Mouse (Mus musculus): ENCODE results near the gene Mtif3.

Mtif3 gene

DNA sequence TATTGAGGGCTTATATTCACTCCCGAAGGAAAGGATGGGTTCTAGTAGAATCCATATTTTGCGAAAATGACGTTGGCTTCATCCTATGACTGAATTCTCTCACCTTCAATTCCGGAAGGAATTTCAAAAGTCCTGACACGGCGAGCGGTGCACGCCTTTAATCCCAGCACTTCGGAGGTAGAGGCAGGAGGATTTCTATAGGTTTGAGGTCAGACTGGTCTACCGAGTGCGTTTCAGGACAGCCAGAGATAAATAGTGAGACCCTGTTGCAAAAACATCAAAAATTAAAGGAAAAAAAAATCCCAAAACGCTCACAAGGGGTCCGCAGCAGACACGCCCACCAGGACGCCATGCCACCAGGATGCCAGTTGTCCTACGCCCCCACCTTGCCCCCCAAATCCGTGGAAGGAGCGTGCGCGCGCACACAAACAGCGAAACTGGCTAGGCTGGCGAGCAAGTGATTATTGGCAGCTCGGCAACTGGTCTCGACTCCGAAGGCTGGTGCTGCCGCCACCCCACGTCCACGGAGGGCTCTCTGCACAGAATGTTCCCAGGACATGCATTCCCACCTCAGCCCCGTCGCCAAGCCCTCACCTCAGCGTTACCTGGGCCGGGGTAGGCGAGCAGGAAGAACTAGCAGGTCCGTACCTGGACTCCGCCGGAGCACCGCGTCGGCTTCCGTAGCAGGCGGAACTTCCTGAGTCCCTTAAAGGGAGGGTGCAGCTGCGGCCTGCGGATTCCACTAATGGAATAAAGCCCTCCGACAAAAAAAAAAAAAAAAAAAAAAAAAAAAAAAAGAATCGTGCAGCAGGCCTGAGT, at the start of gene Mtif3:
TSS of gene Mtif3 (minus strand) at position 683 of the 819 bp plus-strand sequence.
- peak; percentile 89 for DNase-seq

DNA sequence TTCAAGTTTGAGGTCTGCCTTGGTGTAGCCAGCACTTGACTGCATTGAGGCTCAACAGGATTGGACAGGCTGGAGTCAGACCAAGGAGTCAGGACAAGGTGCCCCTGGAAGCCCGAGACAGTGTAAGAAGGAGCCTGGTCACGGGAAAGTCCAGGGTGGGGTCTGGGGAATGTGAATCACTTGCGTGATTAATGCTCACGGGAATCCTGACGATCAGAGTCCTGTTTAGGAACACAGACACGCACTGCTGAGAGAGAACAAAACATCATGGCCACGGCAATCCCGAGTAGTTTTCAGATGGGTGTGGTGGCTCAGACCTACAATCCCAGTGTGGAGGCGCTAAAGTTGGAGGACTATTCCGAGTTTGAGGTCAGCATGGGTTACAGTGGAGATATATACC, 47.7 kb upstream of the Mtif3 start:
- no peak for DNase-seq

- no peak for DNase-seq
These were observed 39.7 kb upstream of the Mtif3 start for GRCm38 (mm10) chr5:147003303-147003702.

DNA sequence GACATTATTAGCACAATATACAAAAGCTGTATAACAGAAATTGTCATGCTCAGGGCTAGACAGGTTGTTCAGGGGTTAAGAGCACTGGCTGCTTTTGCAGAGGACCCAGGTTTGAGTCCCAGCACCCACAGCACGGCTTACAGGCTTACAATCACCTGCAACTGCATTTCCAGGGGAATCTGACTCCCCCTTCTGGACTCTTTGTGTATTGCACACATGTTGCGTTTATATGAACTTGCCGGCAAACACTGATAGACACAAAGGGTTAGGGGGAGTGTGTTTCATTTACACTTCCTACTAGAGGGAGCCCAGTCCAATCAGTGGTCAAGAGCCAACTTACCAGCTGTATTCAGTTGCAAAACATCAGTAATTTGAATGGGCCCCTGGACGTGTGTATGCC, 37.7 kb upstream of the Mtif3 start:
- no peak for DNase-seq

DNA sequence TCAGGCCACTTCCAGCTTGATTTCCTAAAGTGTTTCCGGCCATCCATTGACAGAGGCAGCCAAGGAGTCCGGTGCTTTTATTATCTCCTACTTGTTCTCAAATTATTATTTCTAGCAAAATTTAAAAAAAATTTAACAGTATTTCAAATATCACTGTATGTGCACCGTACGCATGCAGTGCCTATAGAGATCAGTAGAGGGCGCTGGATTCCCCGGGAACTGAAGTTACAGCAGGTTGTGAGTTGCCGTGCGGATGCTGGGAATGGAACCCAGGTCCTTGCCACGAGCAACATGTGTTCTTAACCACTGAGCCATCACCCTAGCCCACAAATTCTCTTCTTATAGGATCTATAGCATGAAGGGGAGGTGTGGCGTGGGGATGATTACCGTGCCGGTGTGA, 35.2 kb upstream of the Mtif3 start:
- DNase-seq = no peak

- no peak for DNase-seq
These were observed 33.2 kb upstream of the Mtif3 start for GRCm38 (mm10) chr5:146996812-146997211.

GRCm38 (mm10) chr5:146994973-146995372, 31.4 kb upstream of the Mtif3 start:
- no peak for DNase-seq

- no peak for DNase-seq
These were observed 29.9 kb upstream of the Mtif3 start for GRCm38 (mm10) chr5:146993509-146993908.

DNA sequence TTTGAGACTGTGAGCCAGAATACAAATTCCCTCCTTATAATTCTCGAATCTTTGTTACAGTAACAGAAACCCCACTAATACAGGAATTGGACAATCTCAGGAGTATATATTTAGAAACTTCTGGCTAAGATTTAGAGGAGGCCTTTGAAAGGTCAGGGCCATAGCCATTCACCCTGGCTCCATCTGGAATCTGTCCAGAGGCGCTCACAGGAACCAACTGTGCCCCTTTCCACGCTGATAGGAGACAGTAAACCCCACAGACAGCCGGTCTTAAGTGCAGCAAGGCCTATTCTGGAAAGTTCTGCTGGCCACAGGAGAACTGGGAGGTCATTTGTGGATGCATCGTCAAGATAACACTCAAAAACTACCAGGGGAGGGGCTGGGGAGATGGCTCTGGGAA, 25.5 kb upstream of the Mtif3 start:
- no peak for DNase-seq

GRCm38 (mm10) chr5:146987588-146987987, 24.0 kb upstream of the Mtif3 start:
- DNase-seq = no peak

DNA sequence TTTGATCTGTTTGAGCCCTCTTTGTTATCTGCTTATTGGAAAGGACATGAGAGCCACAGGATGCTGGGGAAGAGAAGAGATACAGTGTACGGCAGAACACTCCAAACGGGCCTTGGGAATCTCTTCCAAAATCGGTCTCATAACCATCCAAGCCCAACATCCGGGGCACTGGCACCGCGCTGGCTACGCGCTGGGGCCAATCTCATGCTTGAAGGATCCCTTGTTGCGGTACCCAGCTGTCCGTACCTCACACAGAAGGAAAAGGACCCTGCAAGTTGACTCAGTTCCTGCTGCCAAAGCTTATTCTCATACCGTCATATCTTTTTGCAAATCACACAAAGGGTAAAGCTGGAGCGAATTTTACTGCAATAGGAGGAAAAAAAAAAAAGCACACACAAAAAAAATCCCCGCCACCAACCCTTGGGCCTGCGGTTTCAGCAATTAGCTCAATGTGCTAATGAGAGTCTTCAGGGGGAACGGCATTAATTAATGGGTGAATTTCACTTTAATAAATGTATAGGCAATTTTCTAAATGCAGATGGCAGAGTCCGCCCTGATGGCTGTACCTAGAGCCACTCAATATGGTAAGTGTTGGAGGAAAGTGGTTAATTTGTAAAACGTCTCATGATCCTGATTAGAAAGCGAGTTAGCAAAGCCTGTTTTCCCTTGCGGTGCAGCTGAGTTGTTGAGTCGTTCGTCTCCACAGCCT, 22.3 kb upstream of the Mtif3 start:
- DNase-seq = no peak

DNA sequence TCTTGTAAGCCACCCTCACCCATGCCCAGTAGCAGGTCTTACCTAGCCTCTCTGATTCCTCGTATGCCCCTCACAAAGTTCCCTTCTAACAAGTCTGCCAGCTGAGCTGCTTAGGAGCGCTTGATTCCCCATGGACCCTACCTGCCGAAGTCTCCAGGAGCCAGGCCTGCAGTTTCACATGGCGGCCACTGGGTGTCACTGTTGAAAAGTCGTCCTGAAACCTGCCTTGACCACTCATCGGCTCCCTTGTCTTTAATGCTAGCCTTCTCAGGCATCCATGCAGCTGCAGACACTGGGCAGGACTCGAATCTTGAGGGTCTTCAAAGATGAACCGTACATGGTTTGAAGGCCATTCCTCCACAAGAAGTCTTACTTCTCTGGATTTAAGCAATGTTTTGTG, 19.6 kb upstream of the Mtif3 start:
- DNase-seq = peak; percentile 59

DNA sequence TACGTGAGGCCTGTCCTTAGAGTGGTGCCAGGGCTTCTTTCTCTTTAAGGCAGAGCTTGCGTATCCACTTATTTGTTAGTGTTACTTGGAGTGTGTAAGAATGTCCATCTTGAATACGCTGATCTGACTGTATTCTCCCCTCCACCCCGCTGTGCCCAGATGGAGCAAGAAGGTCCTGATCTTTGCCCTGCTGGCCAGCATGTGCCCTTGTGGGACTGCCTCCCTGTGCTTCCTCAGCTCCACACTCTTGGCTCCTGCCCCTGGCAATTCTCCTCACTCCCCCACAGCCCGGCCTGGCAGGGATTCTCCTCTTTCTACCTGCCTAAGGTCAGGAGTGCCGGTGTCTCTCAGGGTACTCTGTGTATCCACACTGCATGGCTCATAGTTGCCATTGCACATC, 17.8 kb upstream of the Mtif3 start:
- DNase-seq = no peak

DNA sequence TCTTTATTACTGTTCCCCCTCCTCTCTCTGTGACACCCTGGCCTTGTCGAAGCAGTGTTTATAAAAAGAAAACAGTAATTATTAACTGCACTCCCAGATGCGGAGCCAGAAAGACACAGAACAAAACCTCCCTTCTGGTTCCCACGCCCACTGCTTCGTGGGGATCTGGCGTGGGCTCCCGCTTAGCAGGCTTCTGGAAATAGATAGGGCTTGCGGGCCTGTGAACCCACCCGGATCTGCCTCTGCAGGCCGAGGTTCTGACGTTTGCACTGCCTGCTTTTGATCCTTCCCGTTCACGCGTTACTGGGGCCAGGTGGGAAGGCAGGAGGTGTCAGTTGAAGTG, 11.2 kb upstream of the Mtif3 start:
- DNase-seq = no peak

- no peak for DNase-seq
These were observed 10.5 kb upstream of the Mtif3 start for GRCm38 (mm10) chr5:146973858-146974780.

DNA sequence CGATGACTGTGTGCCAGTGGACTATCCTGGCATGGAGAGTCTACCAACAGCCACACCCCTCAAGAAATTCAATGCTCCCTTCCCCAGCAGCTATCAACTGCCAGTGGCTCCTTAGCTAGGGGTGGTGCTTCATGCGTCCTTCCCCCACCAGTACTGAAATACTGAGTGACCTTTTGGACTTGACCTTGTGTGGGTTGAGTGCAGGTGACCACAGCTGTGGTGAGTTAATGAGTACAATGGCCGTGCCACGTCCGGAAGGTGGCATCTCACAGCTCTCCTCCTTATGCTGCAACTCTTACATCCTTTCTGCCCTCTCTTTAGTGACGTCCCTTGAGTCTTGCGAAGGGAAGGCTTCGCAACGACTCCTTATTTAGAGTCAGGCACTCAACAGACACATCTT, 9.8 kb upstream of the Mtif3 start:
- no peak for DNase-seq

DNA sequence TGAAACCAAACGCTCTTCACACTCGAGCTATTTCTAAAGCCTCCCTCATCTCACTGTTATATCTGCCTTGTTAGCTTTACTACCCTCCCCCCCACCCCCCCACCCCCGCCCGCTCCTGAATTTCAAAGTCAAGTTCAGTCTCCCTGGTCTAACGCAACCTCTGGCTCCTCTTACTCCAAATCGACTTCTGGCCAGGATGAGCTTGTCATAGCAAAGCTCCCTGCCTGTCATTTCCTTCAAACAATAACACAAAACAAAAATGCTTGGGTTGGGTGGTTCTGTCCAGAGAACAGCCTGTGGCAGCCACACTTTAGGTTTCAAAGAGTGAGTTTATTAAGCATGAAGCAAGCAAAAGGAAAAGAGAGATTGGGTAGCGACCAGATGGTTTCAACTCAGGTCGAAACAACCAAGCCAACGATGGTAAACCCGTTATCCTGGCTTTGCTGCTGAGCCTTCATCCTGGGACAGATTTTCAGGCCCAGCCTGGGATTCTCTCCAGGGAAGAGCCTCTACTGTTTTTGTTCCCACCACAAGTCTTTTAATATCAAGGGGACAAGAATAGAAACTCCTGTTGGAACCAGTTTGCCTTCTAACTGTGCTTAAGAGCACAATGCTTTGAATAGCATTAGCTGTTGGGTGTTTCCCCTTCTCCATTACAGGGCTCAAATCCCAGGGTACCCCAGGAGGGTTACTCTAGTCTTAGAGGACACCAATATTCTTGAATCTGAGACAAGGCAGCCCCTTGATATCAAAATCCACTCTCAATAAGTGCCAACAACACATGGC, 8.4 kb upstream of the Mtif3 start:
- DNase-seq = no peak

- no peak for DNase-seq
These were observed 5.2 kb upstream of the Mtif3 start for GRCm38 (mm10) chr5:146968695-146969393.

GRCm38 (mm10) chr5:146963937-146964278, 308 bp upstream of the Mtif3 start:
- DNase-seq = no peak

DNA sequence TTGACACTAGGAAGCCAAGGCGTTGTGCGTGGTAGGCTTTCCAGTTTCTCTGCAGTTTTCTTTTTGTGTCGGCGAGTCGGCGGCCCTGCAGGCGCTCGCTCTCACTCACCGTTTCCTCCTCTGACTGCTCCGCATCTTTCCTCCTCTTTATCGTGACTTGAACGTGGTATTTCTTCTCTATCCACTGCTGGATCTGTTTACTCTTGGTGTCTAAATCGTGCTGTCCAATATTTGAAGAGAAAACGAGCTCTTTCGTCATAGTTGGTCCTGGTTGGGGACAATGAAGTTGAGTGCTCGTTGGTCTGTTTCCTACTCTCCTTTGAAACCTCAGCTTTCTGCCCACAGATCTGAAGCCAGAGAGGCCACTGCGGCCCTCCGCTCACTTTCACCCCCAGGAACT, 6.9 kb downstream of the Mtif3 start:
- no peak for DNase-seq

GRCm38 (mm10) chr5:146955651-146956050, 7.9 kb downstream of the Mtif3 start:
- no peak for DNase-seq

GRCm38 (mm10) chr5:146954576-146954975, 9.0 kb downstream of the Mtif3 start:
- DNase-seq = no peak

Measured in right cerebral cortex, postnatal 25 days (tissue).